Mouse (Mus musculus): ENCODE measurements around the gene Lef1. TPM values are rescaled to one million over a fixed set of nuclear protein-coding genes. Genes with fewer than 3 reads are reported as not detected.

The Lef1 gene
- polyA plus RNA-seq, 1 experiment = 24.9 TPM

DNA sequence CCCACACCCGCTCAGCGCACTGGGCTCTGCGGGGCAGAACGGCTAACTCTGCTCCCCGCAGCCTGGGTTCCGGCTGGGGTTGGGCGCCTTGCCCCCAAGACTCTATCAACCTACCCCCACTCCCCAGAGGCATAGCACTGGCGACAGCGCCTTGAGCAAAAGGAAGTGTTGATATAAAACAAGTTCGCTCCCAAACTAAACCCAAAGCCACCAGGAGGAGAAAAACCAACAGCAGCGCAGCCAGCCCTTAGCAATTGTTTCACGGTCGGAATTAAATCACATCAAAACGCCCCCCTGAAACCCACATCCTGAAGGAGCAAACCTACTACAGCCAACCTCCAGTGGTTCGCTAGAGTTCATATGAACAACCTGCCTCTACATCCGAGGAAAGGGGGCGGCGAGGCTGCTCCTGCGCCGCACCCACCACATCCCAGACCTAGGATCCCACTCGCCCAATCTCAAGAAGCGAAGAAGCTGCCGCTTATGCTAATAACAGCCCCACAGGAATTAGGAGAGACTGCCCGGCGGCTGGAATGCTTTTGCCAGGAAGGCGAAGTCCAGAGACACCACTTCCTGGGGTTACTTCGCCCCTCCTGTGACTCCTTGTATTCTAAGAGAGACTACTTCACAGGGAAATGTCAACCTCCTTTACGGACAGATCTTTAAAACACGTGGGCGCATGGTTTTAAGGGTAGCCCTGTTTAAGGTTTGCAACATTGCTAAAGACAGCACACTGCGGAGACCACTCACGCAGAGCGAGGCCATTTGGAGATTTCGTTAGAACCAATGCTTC lies 2.8 kb upstream of the Lef1 start:
- no peak for DNase-seq (ENCODE audit: low read depth)

DNA sequence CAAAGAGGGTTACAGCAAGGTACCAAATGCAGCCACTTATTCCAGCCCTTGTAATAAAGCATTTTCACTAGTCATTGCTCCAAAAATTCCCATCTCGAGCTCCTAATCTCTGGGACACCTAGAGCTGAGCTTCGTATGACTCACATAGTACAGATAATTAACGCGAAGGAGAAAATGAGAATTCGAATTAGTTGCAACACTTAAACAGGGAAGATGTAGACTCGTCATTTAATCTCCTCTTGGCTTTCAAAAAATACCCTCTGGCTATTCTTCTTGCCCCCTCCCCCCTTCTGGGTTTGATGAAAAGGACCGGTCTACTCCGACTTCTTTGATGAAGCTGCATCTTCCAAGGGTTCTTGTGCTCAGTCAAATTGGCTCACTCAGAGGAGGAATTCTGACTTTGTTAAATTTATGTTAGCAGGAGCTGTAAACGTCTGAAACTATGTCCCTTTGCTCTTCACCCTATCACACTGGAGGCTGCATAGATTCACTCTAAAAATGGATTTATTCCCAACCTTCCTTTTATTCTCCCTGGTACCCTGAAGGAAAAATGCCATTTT lies 2.1 kb upstream of the Lef1 start:
- no peak for DNase-seq (ENCODE audit: low read depth)

DNA sequence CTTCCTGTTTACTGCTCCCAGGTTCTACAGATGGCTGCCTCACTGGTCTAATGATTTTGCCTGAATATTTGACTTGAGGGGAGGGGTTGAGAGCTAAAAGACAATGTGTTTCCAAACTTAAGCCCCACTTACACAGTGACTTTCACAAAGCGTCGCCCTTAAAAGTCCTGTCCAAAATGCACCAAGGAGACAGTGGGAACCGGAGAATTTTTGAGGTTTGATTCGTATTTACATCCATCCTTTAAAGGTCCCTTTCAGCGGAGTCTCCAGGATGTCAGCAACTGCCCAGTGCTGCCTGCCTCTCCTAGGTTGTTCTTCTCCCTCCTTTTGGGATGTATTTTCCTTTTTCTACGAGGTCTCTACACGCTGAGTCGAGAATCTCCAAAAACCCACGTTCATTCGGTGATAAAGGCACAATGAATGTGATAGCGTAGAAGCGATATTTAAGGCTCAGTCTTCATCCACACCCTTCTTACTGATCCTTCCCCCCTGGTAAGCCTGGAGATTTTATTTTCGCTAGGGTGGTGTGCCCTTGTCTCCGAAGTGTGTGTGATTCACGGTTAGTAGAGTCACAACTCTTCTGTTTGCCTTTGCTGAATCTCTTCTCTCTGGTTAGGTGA lies 1.1 kb upstream of the Lef1 start:
- no peak for DNase-seq (ENCODE audit: low read depth)

DNA sequence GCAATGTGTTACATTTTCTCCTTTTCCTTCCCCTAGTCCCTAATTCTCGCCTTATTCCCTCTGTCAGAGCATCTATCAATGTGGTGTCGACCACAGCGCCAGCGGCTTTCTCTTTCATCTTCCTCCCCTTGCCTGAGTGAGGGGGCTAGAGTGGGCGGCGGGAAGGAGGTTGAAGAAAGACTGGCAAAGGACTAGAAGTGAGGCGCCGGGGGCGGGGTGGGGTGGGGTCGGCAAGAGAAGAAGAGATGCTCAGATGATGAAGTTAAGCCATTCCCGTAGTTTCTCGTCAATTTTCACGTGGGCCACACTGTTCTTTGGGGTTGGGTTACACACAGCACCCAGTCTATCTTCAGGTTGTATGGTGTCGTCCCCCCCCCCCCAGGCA lies 593 bp upstream of the Lef1 start:
- no peak for DNase-seq (ENCODE audit: low read depth)

DNA sequence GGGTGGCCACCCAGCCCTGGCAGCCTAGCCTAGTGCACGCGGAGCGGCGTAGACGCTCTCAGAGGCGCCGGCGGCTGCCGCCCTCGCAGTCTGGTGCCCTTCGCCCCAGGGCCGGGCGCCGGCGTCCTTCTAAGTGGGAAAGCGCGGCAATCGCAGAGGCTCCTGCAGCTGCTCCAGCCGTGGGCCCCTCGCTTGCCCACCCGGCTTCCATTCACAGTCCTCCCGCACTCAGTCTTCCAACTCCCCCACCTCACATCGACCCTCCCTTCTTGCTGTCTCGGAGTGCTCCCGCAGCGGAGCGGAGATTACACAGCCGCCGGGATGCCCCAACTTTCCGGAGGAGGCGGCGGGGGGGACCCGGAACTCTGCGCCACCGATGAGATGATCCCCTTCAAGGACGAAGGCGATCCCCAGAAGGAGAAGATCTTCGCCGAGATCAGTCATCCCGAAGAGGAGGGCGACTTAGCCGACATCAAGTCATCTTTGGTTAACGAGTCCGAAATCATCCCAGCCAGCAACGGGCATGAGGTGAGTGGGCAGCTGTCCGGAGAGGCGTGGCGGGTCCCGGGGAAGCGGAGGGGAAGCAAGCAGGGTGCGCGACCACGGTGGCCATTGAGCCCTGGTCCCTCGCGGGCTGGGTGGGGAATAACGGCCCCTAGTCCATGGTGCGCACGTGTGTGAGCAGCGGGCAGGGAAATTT lies 1.0 kb downstream of the Lef1 start:
- no peak for DNase-seq (ENCODE audit: low read depth)

DNA sequence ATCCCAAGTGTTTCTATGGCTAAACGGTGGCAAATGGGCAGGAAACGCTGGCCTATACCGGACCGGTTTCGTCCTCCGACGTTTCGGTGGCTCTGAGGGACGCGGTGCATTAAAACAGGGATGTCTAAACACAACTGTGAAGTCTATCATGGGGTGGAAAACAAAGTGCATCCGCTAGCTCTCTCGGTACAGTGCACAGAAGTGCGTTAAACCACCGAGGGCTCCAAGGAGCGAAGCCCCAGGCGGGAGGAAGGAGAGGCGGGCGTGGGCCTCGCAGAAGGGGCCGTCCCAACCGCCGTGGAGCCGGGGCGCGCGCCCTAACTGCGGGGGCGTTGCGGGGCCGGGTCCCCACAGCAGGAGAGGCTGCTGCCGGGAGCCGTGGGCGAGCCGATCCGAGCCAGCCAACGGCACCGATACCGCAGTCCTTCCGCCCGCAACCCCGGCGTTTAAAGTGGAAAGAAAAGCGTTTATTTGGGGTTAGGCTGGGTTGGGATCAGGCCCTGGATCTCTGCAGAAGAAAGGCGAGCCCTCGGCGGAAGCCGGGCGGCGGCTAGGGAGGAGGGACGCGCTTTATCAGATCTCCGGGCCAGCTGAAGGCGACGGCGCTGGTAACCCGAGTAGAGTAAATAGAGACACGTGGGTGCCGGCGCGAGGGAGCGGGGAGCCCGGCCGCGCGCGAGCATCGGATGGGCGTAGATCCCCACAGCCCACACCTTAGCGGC lies 1.7 kb downstream of the Lef1 start:
- DNase-seq (ENCODE audit: low read depth) = no peak

DNA sequence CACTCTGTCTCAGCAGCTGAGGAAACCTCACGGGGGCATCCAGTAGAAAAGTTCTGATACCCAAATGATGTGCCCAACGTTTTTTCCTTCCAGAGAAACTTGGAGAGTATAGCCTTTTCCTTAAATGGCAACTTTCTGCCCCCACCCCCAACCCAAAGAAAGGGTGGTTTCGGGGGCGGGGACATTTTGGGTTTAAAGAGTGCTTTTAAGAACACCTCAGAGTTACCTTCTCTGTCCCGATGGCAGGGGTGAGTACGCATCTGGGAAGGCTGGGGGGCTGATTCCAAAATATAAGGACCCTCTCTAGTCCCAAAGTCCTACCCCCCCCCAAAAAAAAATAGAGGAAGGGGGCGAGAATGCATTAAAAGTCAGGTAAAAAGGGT lies 2.3 kb downstream of the Lef1 start:
- DNase-seq (ENCODE audit: low read depth) = no peak

DNA sequence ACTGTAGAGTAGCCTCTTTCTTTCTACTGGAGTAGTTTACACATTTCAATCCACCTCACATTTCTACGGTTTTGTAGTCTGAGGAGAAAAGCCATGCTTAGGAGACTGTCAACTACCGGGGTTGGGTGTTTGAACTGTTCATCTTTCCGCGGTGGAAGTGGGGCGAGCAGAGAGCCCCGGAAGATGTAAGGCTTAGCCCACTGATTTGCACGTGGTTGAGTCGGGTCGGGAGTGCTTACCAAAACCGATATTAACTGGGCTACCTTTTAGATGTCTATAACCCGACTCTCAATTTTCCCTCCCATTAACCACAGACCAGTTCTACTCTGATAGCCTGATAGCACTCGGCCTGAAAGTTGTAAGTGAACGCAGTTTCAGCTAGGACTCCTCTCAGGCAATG lies 2.8 kb downstream of the Lef1 start:
- DNase-seq (ENCODE audit: low read depth) = no peak

DNA sequence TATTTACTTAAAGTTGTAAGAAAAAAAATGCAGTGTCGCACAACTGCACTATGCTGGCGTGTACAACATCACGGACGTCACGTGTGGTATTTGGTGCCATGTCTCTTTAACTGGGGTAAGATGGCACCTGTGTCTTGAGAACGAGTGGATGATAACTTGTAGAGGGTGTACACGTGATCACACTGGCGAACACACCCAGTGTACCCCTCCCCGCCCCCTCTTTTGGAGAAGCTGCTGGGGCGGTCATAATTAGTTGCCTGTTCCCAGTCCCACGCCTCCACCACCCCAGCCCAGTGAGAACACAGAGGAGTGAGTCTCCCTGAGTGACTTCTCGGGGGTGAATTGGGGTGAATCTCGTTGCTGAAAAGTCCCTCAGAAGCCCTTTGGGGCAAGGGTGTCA lies 5.8 kb downstream of the Lef1 start:
- DNase-seq (ENCODE audit: low read depth) = no peak

DNA sequence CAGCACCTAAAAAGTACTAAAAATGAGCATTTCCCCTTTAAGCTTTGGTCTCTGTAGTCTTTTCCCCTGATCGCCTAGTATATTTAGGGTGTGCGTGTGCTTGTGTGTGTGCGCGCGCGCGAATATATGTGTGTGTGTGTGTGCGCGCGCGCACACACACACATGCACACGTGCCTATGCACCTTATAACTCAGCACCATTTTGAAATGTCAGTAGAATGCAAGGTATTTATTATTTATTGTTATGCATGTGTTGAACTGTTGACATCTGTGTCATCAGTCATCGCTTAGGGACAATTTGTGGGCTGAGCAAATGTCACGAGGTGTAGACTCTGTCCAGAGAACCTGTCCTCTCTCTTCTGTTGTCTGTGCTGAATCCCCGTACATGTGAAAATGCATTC lies 7.1 kb downstream of the Lef1 start:
- DNase-seq (ENCODE audit: low read depth) = no peak

DNA sequence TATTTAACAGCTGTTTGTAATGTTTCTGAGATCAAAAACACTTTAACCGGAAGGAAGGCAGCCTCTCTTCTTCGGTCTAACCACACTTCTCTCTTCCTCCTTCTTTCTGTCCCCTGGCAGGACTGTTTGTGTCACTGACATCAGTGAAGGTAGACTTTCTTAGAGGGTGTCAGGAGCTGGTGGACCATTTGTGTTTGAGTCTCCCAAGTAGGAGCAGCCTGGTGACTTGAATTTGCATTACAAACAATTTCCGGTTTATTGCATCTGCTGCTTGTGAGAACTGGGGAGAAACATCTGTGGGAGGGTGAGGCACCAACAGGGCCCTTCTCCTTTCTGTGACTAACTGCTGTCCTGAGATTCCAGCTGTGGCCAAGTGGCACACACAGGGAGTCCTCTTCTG lies 7.6 kb downstream of the Lef1 start:
- DNase-seq (ENCODE audit: low read depth) = no peak

DNA sequence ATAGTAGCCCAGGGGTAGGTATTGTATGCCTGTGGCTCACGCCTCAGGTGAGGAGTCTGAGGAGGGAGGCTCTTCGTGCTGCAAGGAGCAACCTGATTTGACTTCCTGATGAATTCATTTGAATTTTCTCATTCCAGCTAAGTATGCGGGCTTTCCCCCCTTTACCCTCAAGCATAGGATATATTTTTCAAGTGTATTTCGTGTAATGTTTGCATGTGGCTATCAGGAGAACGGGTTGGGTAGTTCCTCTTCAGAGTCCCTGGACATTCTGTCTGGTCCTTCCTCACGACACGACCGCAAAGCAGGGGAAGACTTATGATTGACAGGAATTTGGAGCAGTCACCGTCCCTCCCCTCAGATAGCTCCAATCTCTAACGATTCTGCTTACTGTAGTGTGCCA lies 9.2 kb downstream of the Lef1 start:
- no peak for DNase-seq (ENCODE audit: low read depth)

DNA sequence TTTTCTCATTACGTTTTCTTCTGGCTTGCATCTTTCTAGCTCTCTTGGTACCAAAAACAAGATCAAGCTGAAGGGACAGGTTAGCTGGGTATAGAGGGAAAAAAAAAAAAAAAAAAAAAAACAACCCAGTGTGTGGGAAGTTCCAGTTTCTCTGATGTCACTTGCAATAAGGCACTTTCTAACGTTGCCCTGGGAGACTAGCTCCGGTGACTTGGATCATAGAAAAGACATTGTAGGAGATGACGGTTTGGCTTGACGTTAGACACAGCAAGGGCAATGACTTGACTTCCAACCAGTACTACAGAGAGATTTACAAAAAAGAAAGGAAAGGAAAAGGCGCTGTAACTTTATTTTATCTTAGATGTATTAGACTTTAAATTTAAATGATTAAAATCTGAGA lies 13.2 kb downstream of the Lef1 start:
- no peak for DNase-seq (ENCODE audit: low read depth)

DNA sequence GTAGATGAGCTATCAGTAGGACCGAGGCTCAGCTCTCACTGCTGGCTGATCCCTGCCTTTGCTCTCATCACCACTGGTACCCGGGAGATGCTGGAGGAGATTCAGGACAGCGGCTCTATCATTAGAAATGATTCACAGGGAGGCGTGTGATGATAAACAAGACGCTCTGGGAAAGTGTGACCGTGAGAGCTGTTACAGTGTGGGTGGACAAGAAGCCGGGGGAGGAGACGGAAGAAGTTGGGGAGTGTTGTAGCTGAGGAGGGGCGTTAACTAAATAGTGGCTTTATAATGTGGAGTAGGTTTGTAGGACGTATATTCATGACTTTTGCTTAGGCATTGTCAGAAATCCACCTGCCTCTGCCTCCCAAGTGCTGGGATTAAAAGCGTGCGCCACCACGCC lies 15.6 kb downstream of the Lef1 start:
- no peak for DNase-seq (ENCODE audit: low read depth)

DNA sequence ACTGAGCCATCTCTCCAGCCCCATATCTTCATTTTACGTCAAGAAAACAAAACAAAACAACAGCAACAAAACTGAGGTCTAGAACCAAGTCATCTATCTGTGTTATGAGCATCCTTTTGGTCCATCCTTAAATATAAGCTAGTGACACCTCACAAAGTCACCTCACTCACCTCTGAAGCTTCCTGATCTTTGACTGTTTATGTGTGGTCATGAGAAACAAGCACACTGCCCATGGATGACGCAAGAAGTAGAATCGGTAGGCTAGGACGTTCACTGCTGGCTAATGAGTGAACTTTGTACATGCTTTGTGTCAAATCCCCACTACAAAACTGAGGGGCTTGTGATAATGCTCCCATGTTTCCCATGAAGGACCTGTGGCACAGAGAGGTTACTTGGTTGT lies 16.2 kb downstream of the Lef1 start:
- no peak for DNase-seq (ENCODE audit: low read depth)

DNA sequence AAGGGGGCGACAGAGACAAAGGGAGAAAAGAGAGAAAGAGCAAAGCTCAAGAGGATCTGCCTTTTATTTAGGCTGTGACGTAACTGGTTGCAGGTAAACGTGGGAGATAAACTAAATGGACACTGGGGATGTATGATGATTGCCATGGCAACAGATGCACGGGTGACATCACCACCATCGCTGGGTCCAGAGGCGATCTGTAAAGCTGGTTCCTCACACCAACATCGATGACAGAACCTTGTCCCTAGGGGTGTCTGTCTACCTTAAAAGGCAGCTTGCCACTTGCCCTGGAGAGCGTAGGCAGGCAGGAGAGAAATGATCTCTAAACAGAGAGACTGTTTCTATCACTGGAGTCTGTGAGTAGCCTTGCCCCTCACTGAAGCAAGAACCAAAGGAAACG lies 23.7 kb downstream of the Lef1 start:
- no peak for DNase-seq (ENCODE audit: low read depth)

DNA sequence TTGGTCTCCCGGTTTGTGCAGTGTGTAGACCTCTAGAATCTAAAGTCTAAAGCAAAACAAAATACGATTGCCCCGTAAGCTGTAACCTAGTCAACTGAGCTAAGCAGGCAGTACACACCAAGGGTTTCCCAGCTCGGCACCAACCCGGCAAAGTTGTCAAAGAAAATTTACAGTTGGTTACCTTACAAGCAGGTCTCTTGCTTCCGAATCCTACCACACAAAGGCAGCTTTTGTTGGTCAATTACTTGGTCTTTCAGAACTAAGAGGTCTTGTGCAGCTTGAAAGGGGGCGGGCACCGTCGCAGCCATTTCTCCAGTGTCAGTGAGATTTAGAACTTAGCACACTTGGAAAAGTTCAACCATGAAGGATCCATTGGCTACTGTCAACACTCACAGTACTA lies 25.2 kb downstream of the Lef1 start:
- no peak for DNase-seq (ENCODE audit: low read depth)

DNA sequence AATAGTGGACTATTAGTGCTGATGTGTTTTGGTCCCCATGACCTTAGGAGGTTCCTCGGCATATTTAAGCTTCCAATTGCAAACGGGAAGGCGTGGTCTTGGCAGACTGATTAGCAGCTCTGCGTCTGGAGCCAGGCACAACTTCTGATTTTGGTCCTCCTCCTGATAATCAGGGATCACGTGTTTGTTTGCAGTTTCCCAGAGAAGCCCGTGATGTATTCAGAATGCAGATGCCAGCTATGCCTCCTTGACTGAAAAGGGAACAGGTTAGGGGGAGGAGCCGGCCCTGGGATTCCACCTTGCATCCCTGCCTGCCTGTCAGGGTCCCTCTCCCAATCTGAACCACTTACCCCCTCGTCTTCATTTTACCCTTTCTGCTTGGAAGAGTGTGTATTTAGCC lies 26.2 kb downstream of the Lef1 start:
- DNase-seq (ENCODE audit: low read depth) = no peak

DNA sequence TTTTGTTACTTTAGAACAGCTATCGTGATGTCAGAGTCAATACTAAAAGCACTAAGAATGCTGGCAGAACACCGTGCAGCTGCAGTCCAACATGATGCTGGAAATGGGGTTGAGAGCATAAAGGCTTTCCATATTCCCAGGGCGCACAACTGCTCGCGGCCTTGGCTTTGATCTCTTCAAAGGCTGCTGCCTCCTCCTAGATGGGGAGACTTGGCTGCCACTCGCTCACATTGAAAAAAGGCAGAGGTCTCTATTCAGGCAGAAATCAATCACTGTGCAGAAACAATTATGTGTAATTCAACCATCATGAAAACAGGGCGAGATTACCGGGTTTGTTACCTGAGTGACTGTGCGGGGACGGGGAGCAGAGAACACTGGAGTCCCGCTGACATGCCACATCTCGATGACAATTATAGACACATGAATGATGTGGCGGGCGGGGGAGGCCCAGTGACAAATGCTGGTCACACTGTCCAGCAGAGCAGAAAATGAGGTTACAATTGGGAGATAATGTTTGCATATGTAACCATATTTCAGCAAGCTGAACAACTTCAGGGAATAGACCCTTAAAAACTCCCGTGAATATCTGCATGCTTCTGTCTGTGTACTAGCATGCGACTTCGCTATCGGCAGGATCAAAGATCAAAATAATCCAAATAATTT lies 27.0 kb downstream of the Lef1 start:
- no peak for DNase-seq (ENCODE audit: low read depth)

DNA sequence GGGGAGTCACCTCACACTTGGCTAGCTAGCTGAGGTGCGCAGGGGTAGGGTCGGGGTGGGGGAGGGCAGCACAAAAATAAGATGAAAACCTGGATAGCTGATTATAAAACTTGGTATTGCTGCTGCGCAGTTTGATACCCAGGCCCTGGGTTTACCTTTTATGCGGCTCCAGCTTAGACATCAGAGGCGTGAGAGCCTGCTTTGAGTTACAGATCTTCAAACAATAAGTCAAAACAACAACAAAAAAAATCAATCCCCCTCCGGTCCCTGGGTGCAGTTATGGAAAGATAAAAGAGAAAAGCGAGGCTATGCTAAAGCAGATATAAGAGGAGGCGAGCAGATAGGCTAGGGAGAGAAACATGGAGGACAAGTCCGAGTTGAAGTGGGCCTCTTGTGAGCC lies 28.0 kb downstream of the Lef1 start:
- DNase-seq (ENCODE audit: low read depth) = no peak

DNA sequence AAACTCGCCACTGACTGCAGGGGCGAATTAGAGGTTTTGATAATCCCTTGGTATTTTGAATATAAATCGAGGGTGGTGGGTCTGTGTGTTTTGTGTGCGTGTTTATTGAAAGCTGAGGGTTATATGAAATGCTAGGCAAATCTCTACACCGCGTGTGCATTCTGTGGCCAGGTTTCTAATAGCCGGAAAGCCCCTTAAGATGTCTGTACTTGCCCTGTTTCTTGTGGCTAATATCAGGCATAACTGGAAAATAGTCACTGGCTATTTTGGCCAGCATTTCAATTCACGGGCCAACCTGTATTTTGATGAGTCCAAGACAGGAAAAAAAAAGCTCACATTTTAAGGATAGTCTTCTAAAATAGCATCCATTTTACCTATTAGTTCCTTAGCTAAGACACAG lies 28.5 kb downstream of the Lef1 start:
- no peak for DNase-seq (ENCODE audit: low read depth)
